In genomic region chr9:67353365-67353764, GRCm38 (mm10) we compare ENCODE assay signal across 19 mouse cellular contexts.
DNase-seq lines count a peak whose midpoint lies in the region; ATAC-seq lines count a peak whose summit lies in the region.
"Had no signal": no experiment of that assay in that cellular context is flagged by ENCODE, and none has a peak within 500 bp of the region (broad histone marks: within the 10 kb centered on the region; RNA-seq: fewer than 3 reads in every experiment).

No protein-coding gene starts in this region.

- H3K4me1 ChIP-seq in embryonic facial prominence, embryonic 14.5 days (ENCODE audit: control insufficient read depth, insufficient read depth, low read length) = no peaks in the 10 kb centered on the region
- H3K4me1 ChIP-seq in embryonic facial prominence, embryonic 10.5 days = no peaks in the 10 kb centered on the region
- H3K4me1 ChIP-seq in lung, embryonic 16.5 days (replicated peaks; ENCODE audit: control insufficient read depth, insufficient read depth, low read length) = no peaks in the 10 kb centered on the region
- H3K4me1 ChIP-seq: heart, embryonic 15.5 days; limb, embryonic 13.5 days; neural tube, embryonic 12.5 days; stomach, embryonic 15.5 days had no signal

- no peak overlapping the region for H3K27ac ChIP-seq in embryonic facial prominence, embryonic 14.5 days (replicated peaks; ENCODE audit: low read depth, low read length)
- H3K27ac ChIP-seq in embryonic facial prominence, embryonic 10.5 days (replicated peaks) = no peak overlapping the region
- no peak overlapping the region for H3K27ac ChIP-seq in lung, embryonic 16.5 days (ENCODE audit: low read length)
- H3K27ac ChIP-seq: heart, embryonic 15.5 days; hindbrain, postnatal 0 days; limb, embryonic 13.5 days; neural tube, embryonic 12.5 days; stomach, embryonic 15.5 days had no signal

- H3K36me3 ChIP-seq in embryonic facial prominence, embryonic 14.5 days (ENCODE audit: control insufficient read depth, insufficient read depth, low read length) = peaks cover 17% of the 10 kb centered on the region; the same call in 1 of the 2 replicates
- H3K36me3 ChIP-seq in embryonic facial prominence, embryonic 10.5 days (replicated peaks) = peaks cover 23% of the 10 kb centered on the region
- no peaks in the 10 kb centered on the region for H3K36me3 ChIP-seq in lung, embryonic 16.5 days (ENCODE audit: control insufficient read depth, insufficient read depth, low read length)
- H3K36me3 ChIP-seq: G1E; neural tube, embryonic 12.5 days; stomach, embryonic 15.5 days had no signal

- WGBS in embryonic facial prominence, embryonic 14.5 days = 78% methylated on average over 7 of the region's 7 CpGs
- WGBS in embryonic facial prominence, embryonic 10.5 days = 88% methylated on average over 7 of the region's 7 CpGs
- 56% methylated on average over 7 of the region's 7 CpGs for WGBS in lung, embryonic 16.5 days

- DNase-seq in embryonic facial prominence, embryonic 14.5 days (ENCODE audit: low spot score) = peak; percentile 53
- no peak for DNase-seq in embryonic facial prominence, embryonic 10.5 days (ENCODE audit: low spot score)
- DNase-seq in kidney, postnatal 10 days = peak; percentile 64
- DNase-seq in kidney, adult 8-10 months = no peak
- DNase-seq in lung, adult 18-20 months = no peak
- DNase-seq in skeletal muscle tissue, adult 2 months (ENCODE audit: low read depth, low spot score) = peak; percentile 4
- DNase-seq in cerebellum, adult 9-10 months = no peak
- DNase-seq: cerebellum, postnatal 36 days; kidney, adult 18-20 months had no signal

- no peak overlapping the region for H3K9ac ChIP-seq in embryonic facial prominence, embryonic 14.5 days (ENCODE audit: low read depth, low read length)
- no peak overlapping the region for H3K9ac ChIP-seq in lung, embryonic 16.5 days (ENCODE audit: low read length)
- H3K9ac ChIP-seq: heart, embryonic 15.5 days; limb, embryonic 13.5 days; neural tube, embryonic 12.5 days; stomach, embryonic 15.5 days had no signal

- ATAC-seq in embryonic facial prominence, embryonic 14.5 days (ENCODE audit: low read depth) = peak; percentile 55; the same call in 1 of the 2 replicates
- ATAC-seq in lung, embryonic 16.5 days (ENCODE audit: low read depth) = peak; percentile 84
- ATAC-seq: CD4-positive, CD25-positive, alpha-beta regulatory T cell, adult 4 months; forebrain, embryonic 14.5 days; hindbrain, postnatal 0 days had no signal

- H3K9me3 ChIP-seq in embryonic facial prominence, embryonic 14.5 days (ENCODE audit: control insufficient read depth, low read length) = no peaks in the 10 kb centered on the region
- no peaks in the 10 kb centered on the region for H3K9me3 ChIP-seq in embryonic facial prominence, embryonic 10.5 days
- H3K9me3 ChIP-seq in lung, embryonic 16.5 days (ENCODE audit: control insufficient read depth, low read length) = no peaks in the 10 kb centered on the region
- H3K9me3 ChIP-seq: G1E; heart, embryonic 15.5 days; neural tube, embryonic 12.5 days; stomach, embryonic 15.5 days had no signal

- H3K4me3 ChIP-seq in embryonic facial prominence, embryonic 14.5 days (ENCODE audit: low read depth, low read length) = no peak overlapping the region
- H3K4me3 ChIP-seq in embryonic facial prominence, embryonic 10.5 days = no peak overlapping the region
- no peak overlapping the region for H3K4me3 ChIP-seq in lung, embryonic 16.5 days (ENCODE audit: low read length)
- H3K4me3 ChIP-seq: erythroblast, embryonic 14.5 days; heart, embryonic 15.5 days; limb, embryonic 13.5 days; neural tube, embryonic 12.5 days; stomach, embryonic 15.5 days had no signal

- H3K4me2 ChIP-seq in embryonic facial prominence, embryonic 14.5 days (ENCODE audit: low read depth, low read length) = no peak overlapping the region
- no peak overlapping the region for H3K4me2 ChIP-seq in lung, embryonic 16.5 days (ENCODE audit: low read depth, low read length)
- H3K4me2 ChIP-seq: heart, embryonic 15.5 days; limb, embryonic 13.5 days; neural tube, embryonic 12.5 days; stomach, embryonic 15.5 days had no signal

- no peaks in the 10 kb centered on the region for H3K27me3 ChIP-seq in embryonic facial prominence, embryonic 14.5 days (replicated peaks; ENCODE audit: control insufficient read depth, insufficient read depth, low read length)
- no peaks in the 10 kb centered on the region for H3K27me3 ChIP-seq in embryonic facial prominence, embryonic 10.5 days (replicated peaks; ENCODE audit: low read depth, poor library complexity, severe bottlenecking)
- H3K27me3 ChIP-seq in lung, embryonic 16.5 days (ENCODE audit: control insufficient read depth, insufficient read depth, low read depth, low read length) = no peaks in the 10 kb centered on the region
- H3K27me3 ChIP-seq: heart, embryonic 15.5 days; limb, embryonic 13.5 days; neural tube, embryonic 12.5 days; stomach, embryonic 15.5 days had no signal

Comparison
In these comparisons a context has a peak if more than half of its experiments do, and no peak if none do; other contexts are left out.
1. DNase-seq: peak in embryonic facial prominence, embryonic 14.5 days (single experiment), kidney, postnatal 10 days (single experiment) and skeletal muscle tissue, adult 2 months (single experiment); none in embryonic facial prominence, embryonic 10.5 days (single experiment), kidney, adult 8-10 months (0 of 2), lung, adult 18-20 months (0 of 2) and cerebellum, adult 9-10 months (single experiment).